Mouse (Mus musculus): ENCODE measurements at regions not wholly inside any gene's neighbourhood (a gene's known extent, or its start where the extent isn't known, plus 50 kb on each side); places are given as distances from the start of the nearest gene placed in this dataset.

DNA sequence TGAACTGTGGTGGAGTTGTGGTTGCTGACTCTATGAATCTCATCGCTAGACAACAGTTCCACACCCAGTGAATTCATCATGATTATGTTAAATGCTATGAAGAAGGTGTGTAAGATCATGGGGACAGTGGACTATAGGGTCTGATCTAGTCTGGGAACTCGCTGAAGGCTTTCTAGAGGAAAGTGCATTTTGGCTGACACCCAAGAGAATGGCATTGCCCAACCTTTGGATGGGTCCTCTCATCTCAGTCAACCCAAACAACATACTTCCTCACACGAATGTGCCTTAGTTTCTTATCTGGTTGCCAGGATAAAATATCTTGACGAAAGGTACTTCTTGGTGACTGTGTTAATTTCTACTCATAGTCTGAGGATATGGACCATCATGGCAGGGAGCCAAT is 112.9 kb upstream of the Ado start:
- ATAC-seq (ENCODE audit: low FRiP score, low TSS enrichment), result no peak

DNA sequence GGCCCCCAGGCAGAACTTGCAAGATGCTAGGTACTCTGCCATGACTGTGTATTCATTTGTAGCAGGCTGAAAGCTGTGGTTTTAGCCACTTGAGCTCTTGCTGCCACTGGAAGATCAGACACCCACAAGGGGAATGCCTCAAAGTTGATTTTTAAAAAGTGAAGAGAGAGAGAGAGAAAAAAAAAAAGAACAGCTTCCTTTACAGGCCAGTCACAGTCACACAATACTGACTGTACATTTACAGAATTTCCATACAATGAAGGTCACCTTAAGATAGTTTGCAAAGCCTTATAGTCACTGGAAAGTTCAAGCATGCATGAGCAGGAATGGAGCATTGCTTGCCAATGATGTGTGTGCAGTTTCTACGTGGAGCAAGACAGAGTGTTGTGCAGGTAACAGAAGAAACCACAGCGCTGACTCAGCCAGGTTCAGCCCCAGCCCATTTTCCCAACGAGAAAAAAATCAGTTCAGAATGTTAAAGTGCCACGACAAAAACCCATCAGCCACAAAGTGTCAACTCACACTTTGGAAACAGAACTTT is 109.3 kb upstream of the Ado start:
- H3K9ac ChIP-seq (replicated peaks; ENCODE audit: low read length), result no peak overlapping the region
- no peak overlapping the region for H3K4me3 ChIP-seq (ENCODE audit: low read length)
- no peaks in the 10 kb centered on the region for H3K27me3 ChIP-seq (ENCODE audit: insufficient read depth, low read length)
- no peaks in the 10 kb centered on the region for H3K4me1 ChIP-seq (ENCODE audit: insufficient read depth, low read length)
- no peak overlapping the region for H3K4me2 ChIP-seq (replicated peaks; ENCODE audit: low read depth, low read length)
- WGBS, result 74% methylated on average over 4 of the region's 4 CpGs
- H3K27ac ChIP-seq (ENCODE audit: low read length), result no peak overlapping the region
- ATAC-seq (ENCODE audit: low FRiP score, low TSS enrichment), result no peak
- no peaks in the 10 kb centered on the region for H3K9me3 ChIP-seq (ENCODE audit: low read length)
- no peaks in the 10 kb centered on the region for H3K36me3 ChIP-seq (ENCODE audit: insufficient read depth, low read length)

More for the DNA sequence above, 112.9 kb upstream of the Ado start:
- Histone ChIP-seq H3K4me3 (ENCODE audit: low read length) (no peak overlapping the region), H3K9me3 (ENCODE audit: low read length) (no peaks in the 10 kb centered on the region), H3K27me3 (ENCODE audit: insufficient read depth, low read length) (no peaks in the 10 kb centered on the region), H3K4me2 (replicated peaks; ENCODE audit: low read depth, low read length) (no peak overlapping the region), H3K4me1 (ENCODE audit: insufficient read depth, low read length) (no peaks in the 10 kb centered on the region), H3K9ac (replicated peaks; ENCODE audit: low read length) (no peak overlapping the region), H3K36me3 (ENCODE audit: insufficient read depth, low read length) (no peaks in the 10 kb centered on the region), H3K27ac (ENCODE audit: low read length) (no peak overlapping the region)
- WGBS, result 86% methylated on average over 4 of the region's 4 CpGs

- H3K9ac ChIP-seq (replicated peaks; ENCODE audit: low read length), result no peak overlapping the region
- H3K4me2 ChIP-seq (replicated peaks; ENCODE audit: low read depth, low read length), result no peak overlapping the region
- 49% methylated on average over 2 of the region's 2 CpGs for WGBS
- ATAC-seq (ENCODE audit: low FRiP score, low TSS enrichment), result no peak
- H3K4me1 ChIP-seq (ENCODE audit: insufficient read depth, low read length), result peaks cover 2% of the 10 kb centered on the region; the same call in 1 of the 2 replicates
- H3K36me3 ChIP-seq (ENCODE audit: insufficient read depth, low read length), result no peaks in the 10 kb centered on the region
- no peak overlapping the region for H3K27ac ChIP-seq (ENCODE audit: low read length)
- H3K4me3 ChIP-seq (ENCODE audit: low read length), result no peak overlapping the region
- no peaks in the 10 kb centered on the region for H3K27me3 ChIP-seq (ENCODE audit: insufficient read depth, low read length)
- no peaks in the 10 kb centered on the region for H3K9me3 ChIP-seq (ENCODE audit: low read length)
These were observed 108.5 kb upstream of the Ado start for GRCm38 (mm10) chr10:67657305-67657704.

- Histone ChIP-seq H3K9me3 (ENCODE audit: low read length) (no peaks in the 10 kb centered on the region), H3K4me3 (ENCODE audit: low read length) (no peak overlapping the region), H3K9ac (replicated peaks; ENCODE audit: low read length) (no peak overlapping the region), H3K4me1 (ENCODE audit: insufficient read depth, low read length) (peaks cover 6% of the 10 kb centered on the region; the same call in 1 of the 2 replicates), H3K36me3 (ENCODE audit: insufficient read depth, low read length) (no peaks in the 10 kb centered on the region), H3K4me2 (replicated peaks; ENCODE audit: low read depth, low read length) (no peak overlapping the region), H3K27ac (ENCODE audit: low read length) (no peak overlapping the region), H3K27me3 (ENCODE audit: insufficient read depth, low read length) (no peaks in the 10 kb centered on the region)
- 78% methylated on average over 10 of the region's 10 CpGs for WGBS
- no peak for ATAC-seq (ENCODE audit: low FRiP score, low TSS enrichment)
These were observed 105.8 kb upstream of the Ado start for GRCm38 (mm10) chr10:67654518-67654917.

DNA sequence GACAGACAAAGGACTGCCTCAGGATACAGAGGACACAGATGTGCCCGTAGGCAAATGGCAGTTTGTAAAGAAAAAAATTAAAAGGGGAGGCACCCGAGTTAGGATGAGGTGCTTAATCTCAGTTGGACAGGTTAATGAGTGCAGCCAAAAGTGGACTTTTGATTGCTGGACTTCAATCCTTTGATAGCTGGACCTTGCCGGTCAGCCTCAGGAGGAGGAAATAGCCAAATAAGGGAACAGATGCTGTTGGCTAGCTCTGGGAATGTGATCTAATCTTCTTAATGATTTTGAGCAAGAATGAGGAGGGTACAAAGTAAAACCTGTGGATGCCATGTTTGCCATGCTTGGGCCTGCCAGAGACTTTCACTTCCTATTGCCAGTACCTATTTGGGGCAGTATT is 103.5 kb upstream of the Ado start:
- no peak overlapping the region for H3K4me2 ChIP-seq (replicated peaks; ENCODE audit: low read depth, low read length)
- 10% methylated on average over 3 of the region's 3 CpGs for WGBS
- ATAC-seq (ENCODE audit: low FRiP score, low TSS enrichment), result no peak; the same call in 1 of the 2 replicates
- H3K9ac ChIP-seq (replicated peaks; ENCODE audit: low read length), result no peak overlapping the region
- no peak overlapping the region for H3K4me3 ChIP-seq (ENCODE audit: low read length)
- H3K4me1 ChIP-seq (ENCODE audit: insufficient read depth, low read length), result peaks cover 19% of the 10 kb centered on the region
- no peak overlapping the region for H3K27ac ChIP-seq (ENCODE audit: low read length)
- H3K36me3 ChIP-seq (ENCODE audit: insufficient read depth, low read length), result no peaks in the 10 kb centered on the region
- no peaks in the 10 kb centered on the region for H3K27me3 ChIP-seq (ENCODE audit: insufficient read depth, low read length)
- H3K9me3 ChIP-seq (ENCODE audit: low read length), result no peaks in the 10 kb centered on the region

DNA sequence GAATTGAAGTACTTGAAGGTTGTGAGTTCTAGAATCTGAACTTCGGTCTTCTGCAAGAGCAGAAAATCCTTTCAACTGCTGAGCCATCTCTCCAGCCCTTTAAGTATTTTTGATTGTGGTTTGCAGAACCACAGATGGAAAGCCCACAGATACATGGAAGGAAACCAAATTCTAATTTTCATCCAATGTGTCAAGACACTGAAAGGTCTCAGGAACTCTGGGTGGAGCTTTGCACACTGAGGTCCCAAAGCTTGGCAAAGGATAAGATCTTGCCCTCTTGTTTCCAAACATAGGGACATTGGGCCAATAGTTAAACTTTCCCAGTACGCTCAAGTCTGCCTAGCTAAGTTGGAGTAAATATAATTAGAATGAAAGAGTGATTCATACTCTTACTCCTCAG is 102.6 kb upstream of the Ado start:
- ATAC-seq (ENCODE audit: low FRiP score, low TSS enrichment), result no peak
- WGBS, result 90% methylated on average over 2 of the region's 2 CpGs
- no peaks in the 10 kb centered on the region for H3K27me3 ChIP-seq (ENCODE audit: insufficient read depth, low read length)

GRCm38 (mm10) chr10:67647777-67648727 is 99.3 kb upstream of the Ado start:
- Histone ChIP-seq H3K4me2 (replicated peaks; ENCODE audit: low read depth, low read length) (peak overlapping the region; percentile 51), H3K4me3 (ENCODE audit: low read length) (peak overlapping the region; percentile 23), H3K27me3 (ENCODE audit: insufficient read depth, low read length) (no peaks in the 10 kb centered on the region), H3K4me1 (ENCODE audit: insufficient read depth, low read length) (peaks cover 35% of the 10 kb centered on the region), H3K27ac (ENCODE audit: low read length) (peak overlapping the region; percentile 32; the same call in 1 of the 2 replicates), H3K9me3 (ENCODE audit: low read length) (no peaks in the 10 kb centered on the region), H3K9ac (replicated peaks; ENCODE audit: low read length) (peak overlapping the region; percentile 36; the same call in 1 of the 2 replicates), H3K36me3 (ENCODE audit: insufficient read depth, low read length) (no peaks in the 10 kb centered on the region)
- no peak for ATAC-seq (ENCODE audit: low FRiP score, low TSS enrichment)
- 15% methylated on average over 20 of the region's 20 CpGs for WGBS

More for the DNA sequence above, 102.6 kb upstream of the Ado start:
- no peak overlapping the region for H3K9ac ChIP-seq (replicated peaks; ENCODE audit: low read length)
- H3K9me3 ChIP-seq (ENCODE audit: low read length), result no peaks in the 10 kb centered on the region
- H3K4me2 ChIP-seq (replicated peaks; ENCODE audit: low read depth, low read length), result no peak overlapping the region
- peaks cover 27% of the 10 kb centered on the region for H3K4me1 ChIP-seq (ENCODE audit: insufficient read depth, low read length)
- H3K4me3 ChIP-seq (ENCODE audit: low read length), result no peak overlapping the region
- H3K36me3 ChIP-seq (ENCODE audit: insufficient read depth, low read length), result no peaks in the 10 kb centered on the region
- H3K27ac ChIP-seq (ENCODE audit: low read length), result no peak overlapping the region

GRCm38 (mm10) chr10:67646659-67647559 is 98.2 kb upstream of the Ado start:
- H3K27ac ChIP-seq (ENCODE audit: low read length), result no peak overlapping the region
- no peaks in the 10 kb centered on the region for H3K27me3 ChIP-seq (ENCODE audit: insufficient read depth, low read length)
- no peak for ATAC-seq (ENCODE audit: low FRiP score, low TSS enrichment)
- WGBS, result 16% methylated on average over 14 of the region's 14 CpGs
- peak overlapping the region; percentile 23 for H3K4me3 ChIP-seq (ENCODE audit: low read length)
- H3K9me3 ChIP-seq (ENCODE audit: low read length), result no peaks in the 10 kb centered on the region
- H3K4me2 ChIP-seq (replicated peaks; ENCODE audit: low read depth, low read length), result peak overlapping the region; percentile 51
- no peaks in the 10 kb centered on the region for H3K36me3 ChIP-seq (ENCODE audit: insufficient read depth, low read length)
- peaks cover 29% of the 10 kb centered on the region for H3K4me1 ChIP-seq (ENCODE audit: insufficient read depth, low read length)
- peak overlapping the region; percentile 19 for H3K9ac ChIP-seq (replicated peaks; ENCODE audit: low read length)

DNA sequence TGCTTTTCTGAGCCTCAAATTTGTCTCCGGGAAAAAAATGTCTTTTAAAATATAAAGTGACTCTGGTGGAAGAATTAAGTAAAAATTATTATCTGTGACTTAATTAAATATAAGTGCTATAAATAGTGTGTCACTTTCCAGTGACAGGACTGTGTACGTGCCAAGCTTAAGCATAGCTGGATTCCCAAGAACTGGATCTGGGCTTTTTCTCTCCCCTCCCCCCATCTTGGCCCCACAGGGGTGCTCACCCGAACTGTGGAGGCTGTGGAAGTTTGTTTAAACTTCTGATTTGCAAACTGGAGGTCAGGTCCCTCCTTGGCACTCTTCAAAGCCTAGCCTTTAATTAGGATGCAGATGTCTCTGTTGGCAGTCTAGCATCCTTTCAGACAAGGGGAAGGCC is 97.1 kb upstream of the Ado start:
- 43% methylated on average over 3 of the region's 3 CpGs for WGBS
- Histone ChIP-seq H3K4me3 (ENCODE audit: low read length) (no peak overlapping the region), H3K36me3 (ENCODE audit: insufficient read depth, low read length) (no peaks in the 10 kb centered on the region), H3K4me1 (ENCODE audit: insufficient read depth, low read length) (peaks cover 29% of the 10 kb centered on the region), H3K9ac (replicated peaks; ENCODE audit: low read length) (no peak overlapping the region), H3K4me2 (replicated peaks; ENCODE audit: low read depth, low read length) (no peak overlapping the region), H3K9me3 (ENCODE audit: low read length) (no peaks in the 10 kb centered on the region), H3K27ac (ENCODE audit: low read length) (no peak overlapping the region), H3K27me3 (ENCODE audit: insufficient read depth, low read length) (no peaks in the 10 kb centered on the region)
- no peak for ATAC-seq (ENCODE audit: low FRiP score, low TSS enrichment)
